Mouse (Mus musculus): ENCODE results near the gene Nipal3. TPM values are rescaled to one million over a fixed set of nuclear protein-coding genes. Genes with fewer than 3 reads are reported as not detected.
A peak's percentile ranks its signal among the peaks of the same experiment; 100 is the strongest.

Nipal3 gene
- total and polyA plus RNA-seq, 3 experiments, result 3.5 to 10.4 TPM; not detected in 1

DNA sequence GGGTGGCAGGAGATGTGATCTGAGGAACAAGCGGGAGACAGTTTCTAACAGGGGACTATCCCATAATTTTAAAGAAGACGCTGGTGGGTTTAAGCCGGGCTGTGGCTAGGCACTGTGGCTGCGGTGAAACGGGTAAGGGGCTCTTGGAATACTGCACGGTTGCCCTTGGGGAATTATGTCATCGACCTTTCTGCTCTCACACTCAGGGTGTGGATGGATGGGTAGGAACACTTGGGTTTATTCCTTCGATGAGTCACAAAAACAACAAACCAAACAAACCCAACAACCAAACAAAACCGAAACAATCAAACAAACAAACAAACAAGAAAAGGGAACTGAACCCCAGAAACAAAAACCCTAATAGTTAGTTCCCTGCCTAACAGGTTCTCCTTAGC lies 556 bp upstream of the Nipal3 start:
- no peaks in the 10 kb centered on the region for H3K9me3 ChIP-seq (replicated peaks; ENCODE audit: insufficient read depth, low read length)
- no peaks in the 10 kb centered on the region; the same call in 1 of the 2 replicates for H3K79me2 ChIP-seq (ENCODE audit: control insufficient read depth, insufficient read depth, low read length, poor library complexity)
- DNase-seq (ENCODE audit: low read depth, low spot score), result no peak
- peaks cover 0 to 11% of the 10 kb centered on the region in 2 experiments; a peak in 2 of 4 replicates for H3K36me3 ChIP-seq (ENCODE audit: control insufficient read depth in 1 of 2, insufficient read depth in 2 of 2, low read length in 2 of 2)
- H3K9ac ChIP-seq (ENCODE audit: control insufficient read depth, low read depth, low read length, poor library complexity, severe bottlenecking), result no peak overlapping the region
- peak overlapping the region; percentile 58 to 95 for H3K4me3 ChIP-seq (ENCODE audit: control insufficient read depth in 1 of 2, insufficient read depth in 1 of 2, low read depth in 2 of 2, low read length in 2 of 2)
- peaks cover 9 to 33% of the 10 kb centered on the region in 2 experiments for H3K4me1 ChIP-seq (ENCODE audit: control insufficient read depth in 1 of 2, insufficient read depth in 2 of 2, low read length in 2 of 2)
- H3K27me3 ChIP-seq (ENCODE audit: control insufficient read depth in 1 of 2, insufficient read depth in 2 of 2, low read length in 2 of 2), result no peaks in the 10 kb centered on the region
- H3K27ac ChIP-seq (ENCODE audit: control insufficient read depth, low read depth, low read length), result no peak overlapping the region
- TF ChIP-seq MXI1 (IDR thresholded peaks at IDR 0.05; ENCODE audit: low read depth, low read length) (0 out of 2 replicates have a peak, but pooled peaks have one; percentile 6), POLR2AphosphoS5 (IDR thresholded peaks at IDR 0.05; ENCODE audit: borderline replicate concordance, low read depth, low read length) (no peak)

GRCm38 (mm10) chr4:135493691-135494520 lies 932 bp downstream of the Nipal3 start:
- Histone ChIP-seq H3K9me3 (replicated peaks; ENCODE audit: insufficient read depth, low read length) (no peaks in the 10 kb centered on the region), H3K27ac (ENCODE audit: control insufficient read depth, low read depth, low read length) (peak overlapping the region; percentile 22)
- peak; percentile 70 for DNase-seq (ENCODE audit: low read depth, low spot score)
- TF ChIP-seq POLR2A (IDR thresholded peaks at IDR 0.05; ENCODE audit: control insufficient read depth in 1 of 2, insufficient read depth in 1 of 2, low read depth in 1 of 2, low read length in 2 of 2, poor library complexity in 1 of 2) (peak in 1 of 2 experiments; percentile 41; a peak in 1 of 4 replicates), POLR2AphosphoS5 (IDR thresholded peaks at IDR 0.05; ENCODE audit: borderline replicate concordance, low read depth, low read length) (no peak), USF2 (IDR thresholded peaks at IDR 0.05; ENCODE audit: borderline replicate concordance in 1 of 2, insufficient read depth in 1 of 2, low read depth in 1 of 2, low read length in 2 of 2) (no peak), SMC3 (IDR thresholded peaks at IDR 0.05; ENCODE audit: low read depth, low read length) (peak; percentile 23; the same call in 1 of the 2 replicates), MEF2A (IDR thresholded peaks at IDR 0.05; ENCODE audit: extremely low read depth, insufficient replicate concordance, low read depth, low read length, poor library complexity, severe bottlenecking) (no peak), SIN3A (IDR thresholded peaks at IDR 0.05; ENCODE audit: low read length) (peak; percentile 79; the same call in 1 of the 2 replicates), JUND (IDR thresholded peaks at IDR 0.05; ENCODE audit: low read depth, low read length) (no peak), ELF1 (IDR thresholded peaks at IDR 0.05; ENCODE audit: low read depth, low read length) (peak; percentile 49), GABPA (IDR thresholded peaks at IDR 0.05; ENCODE audit: low read depth, low read length) (no peak), USF1 (IDR thresholded peaks at IDR 0.05; ENCODE audit: low read depth, low read length) (no peak), CHD1 (IDR thresholded peaks at IDR 0.05; ENCODE audit: low read depth, low read length) (peak; percentile 55; the same call in 1 of the 2 replicates), E2F4 (IDR thresholded peaks at IDR 0.05; ENCODE audit: borderline replicate concordance, low read depth, low read length) (no peak), NELFE (IDR thresholded peaks at IDR 0.05; ENCODE audit: low read depth, low read length) (peak; percentile 28; the same call in 1 of the 2 replicates), RAD21 (IDR thresholded peaks at IDR 0.05; ENCODE audit: low read depth, low read length) (peak; percentile 12), ZNF384 (IDR thresholded peaks at IDR 0.05; ENCODE audit: low read depth, low read length) (peak; percentile 70), ETS1 (IDR thresholded peaks at IDR 0.05; ENCODE audit: low read depth, low read length) (0 out of 2 replicates have a peak, but pooled peaks have one; percentile 17), UBTF (IDR thresholded peaks at IDR 0.05; ENCODE audit: borderline replicate concordance, insufficient read depth, low read depth, low read length) (no peak), MXI1 (IDR thresholded peaks at IDR 0.05; ENCODE audit: low read depth, low read length) (peak; percentile 65), NRF1 (IDR thresholded peaks at IDR 0.05; ENCODE audit: insufficient read depth, low read depth, low read length, poor library complexity, severe bottlenecking) (no peak), CTCF (IDR thresholded peaks at IDR 0.05 in 2 of 3, conservative IDR thresholded peaks at IDR 0.05 in 1 of 3; ENCODE audit: control insufficient read depth in 1 of 3, insufficient read depth in 1 of 3, low read depth in 2 of 3, low read length in 3 of 3, poor library complexity in 1 of 3, severe bottlenecking in 1 of 3) (peak in 2 of 3 experiments; percentile 52 to 58; a peak in 4 of 6 replicates), RCOR1 (IDR thresholded peaks at IDR 0.05; ENCODE audit: low read depth, low read length) (no peak), MYC (IDR thresholded peaks at IDR 0.05; ENCODE audit: low read depth, low read length) (0 out of 2 replicates have a peak, but pooled peaks have one; percentile 45), MAZ (IDR thresholded peaks at IDR 0.05; ENCODE audit: low read depth, low read length) (no peak), TCF12 (IDR thresholded peaks at IDR 0.05; ENCODE audit: low read depth, low read length) (0 out of 2 replicates have a peak, but pooled peaks have one; percentile 7), EP300 (IDR thresholded peaks at IDR 0.05; ENCODE audit: low read depth in 1 of 2, low read length in 2 of 2) (no peak), ZMIZ1 (IDR thresholded peaks at IDR 0.05; ENCODE audit: low read depth, low read length) (no peak), POLR2AphosphoS2 (IDR thresholded peaks at IDR 0.05; ENCODE audit: low read length) (no peak)

More at GRCm38 (mm10) chr4:135493691-135494520, 932 bp downstream of the Nipal3 start:
- Histone ChIP-seq H3K36me3 (ENCODE audit: control insufficient read depth in 1 of 2, insufficient read depth in 2 of 2, low read length in 2 of 2) (peaks cover 0 to 6% of the 10 kb centered on the region in 2 experiments; a peak in 2 of 4 replicates), H3K4me3 (ENCODE audit: control insufficient read depth in 1 of 2, insufficient read depth in 1 of 2, low read depth in 2 of 2, low read length in 2 of 2) (peak overlapping the region; percentile 58 to 96), H3K9ac (ENCODE audit: control insufficient read depth, low read depth, low read length, poor library complexity, severe bottlenecking) (peak overlapping the region; percentile 40), H3K4me1 (ENCODE audit: control insufficient read depth in 1 of 2, insufficient read depth in 2 of 2, low read length in 2 of 2) (peaks cover 2 to 22% of the 10 kb centered on the region in 2 experiments), H3K27me3 (ENCODE audit: control insufficient read depth in 1 of 2, insufficient read depth in 2 of 2, low read length in 2 of 2) (no peaks in the 10 kb centered on the region), H3K79me2 (ENCODE audit: control insufficient read depth, insufficient read depth, low read length, poor library complexity) (no peaks in the 10 kb centered on the region; the same call in 1 of the 2 replicates)
